Comparison of ENCODE assay signal across 8 mouse cellular contexts in genomic region chrX:155337567-155337904, GRCm38 (mm10). TPM values are rescaled to one million over a fixed set of nuclear protein-coding genes. Genes with fewer than 3 reads are reported as not detected.
DNase-seq lines count a peak whose midpoint lies in the region; ATAC-seq and TF ChIP-seq lines count a peak whose summit lies in the region.

No protein-coding gene starts in this region.

- 20% methylated on average over 7 of the region's 7 CpGs for WGBS in embryonic facial prominence, embryonic 10.5 days
- 30% methylated on average over 7 of the region's 7 CpGs for WGBS in hindbrain, embryonic 16.5 days
- 20% methylated on average over 7 of the region's 7 CpGs for WGBS in midbrain, postnatal 0 days

- no peak overlapping the region for H3K27ac ChIP-seq in left cerebral cortex, adult 2 months
- H3K27ac ChIP-seq in embryonic facial prominence, embryonic 10.5 days (replicated peaks) = peak overlapping the region; percentile 87
- no peak overlapping the region for H3K27ac ChIP-seq in hindbrain, embryonic 16.5 days (ENCODE audit: low read depth, low read length)
- H3K27ac ChIP-seq in midbrain, postnatal 0 days (ENCODE audit: low read depth, low read length) = no peak overlapping the region

- no peaks in the 10 kb centered on the region for H3K4me1 ChIP-seq in embryonic facial prominence, embryonic 10.5 days
- H3K4me1 ChIP-seq in hindbrain, embryonic 16.5 days (ENCODE audit: control insufficient read depth, insufficient read depth, low read depth, low read length) = no peaks in the 10 kb centered on the region
- H3K4me1 ChIP-seq in midbrain, postnatal 0 days (ENCODE audit: insufficient read depth, low read length) = no peaks in the 10 kb centered on the region

- no peaks in the 10 kb centered on the region for H3K9me3 ChIP-seq in embryonic facial prominence, embryonic 10.5 days
- no peaks in the 10 kb centered on the region for H3K9me3 ChIP-seq in hindbrain, embryonic 16.5 days (ENCODE audit: control insufficient read depth, low read length)
- H3K9me3 ChIP-seq in midbrain, postnatal 0 days (ENCODE audit: low read length) = no peaks in the 10 kb centered on the region

- no peak for ATAC-seq in hindbrain, embryonic 16.5 days
- no peak for ATAC-seq in midbrain, postnatal 0 days (ENCODE audit: low FRiP score)

- intact Hi-C loops in left cerebral cortex, adult 2 months (cut with DNase I) = no loop called here
- intact Hi-C loops in left cerebral cortex, postnatal 36 days (cut with DNase I) = no loop called here

- peak overlapping the region; percentile 61 for H3K4me2 ChIP-seq in hindbrain, embryonic 16.5 days (ENCODE audit: low read length)
- peak overlapping the region; percentile 47 for H3K4me2 ChIP-seq in midbrain, postnatal 0 days (ENCODE audit: low read depth, low read length, poor library complexity, severe bottlenecking)

- no peaks in the 10 kb centered on the region for H3K27me3 ChIP-seq in embryonic facial prominence, embryonic 10.5 days (replicated peaks; ENCODE audit: low read depth, poor library complexity, severe bottlenecking)
- no peaks in the 10 kb centered on the region for H3K27me3 ChIP-seq in hindbrain, embryonic 16.5 days (replicated peaks; ENCODE audit: control insufficient read depth, insufficient read depth, low read length)
- H3K27me3 ChIP-seq in midbrain, postnatal 0 days (ENCODE audit: insufficient read depth, low read length) = no peaks in the 10 kb centered on the region

- no peak for DNase-seq in left cerebral cortex, adult 2 months (ENCODE audit: extremely low spot score in 1 of 2, low spot score in 2 of 2)
- no peak for DNase-seq in left cerebral cortex, postnatal 36 days (ENCODE audit: low spot score in 2 of 2)
- no peak for DNase-seq in embryonic facial prominence, embryonic 10.5 days (ENCODE audit: low spot score)
- DNase-seq in midbrain, postnatal 0 days (ENCODE audit: low spot score) = no peak
- DNase-seq in ovary, adult 18-20 months (ENCODE audit: low spot score) = no peak
- no peak for DNase-seq in layer of hippocampus, postnatal 14 days (ENCODE audit: low spot score in 2 of 2)
- DNase-seq in kidney, adult 8-10 months = no peak

- H3K9ac ChIP-seq in hindbrain, embryonic 16.5 days (ENCODE audit: low read depth, low read length) = peak overlapping the region; percentile 52
- peak overlapping the region; percentile 61; the same call in 1 of the 2 replicates for H3K9ac ChIP-seq in midbrain, postnatal 0 days (replicated peaks; ENCODE audit: low read length, poor library complexity, severe bottlenecking)

- peak overlapping the region; percentile 63 for H3K4me3 ChIP-seq in left cerebral cortex, adult 2 months
- peak overlapping the region; percentile 67 for H3K4me3 ChIP-seq in embryonic facial prominence, embryonic 10.5 days
- peak overlapping the region; percentile 50 for H3K4me3 ChIP-seq in hindbrain, embryonic 16.5 days (ENCODE audit: low read length)
- H3K4me3 ChIP-seq in midbrain, postnatal 0 days (ENCODE audit: low read depth, low read length) = peak overlapping the region; percentile 56

- H3K36me3 ChIP-seq in embryonic facial prominence, embryonic 10.5 days (replicated peaks) = peaks cover 15% of the 10 kb centered on the region
- H3K36me3 ChIP-seq in hindbrain, embryonic 16.5 days (ENCODE audit: control insufficient read depth, insufficient read depth, low read length) = no peaks in the 10 kb centered on the region
- no peaks in the 10 kb centered on the region for H3K36me3 ChIP-seq in midbrain, postnatal 0 days (ENCODE audit: insufficient read depth, low read length)

- no peak for TF ChIP-seq CTCF in left cerebral cortex, adult 2 months (IDR thresholded peaks at IDR 0.05)
- TF ChIP-seq CTCF in midbrain, postnatal 0 days (IDR thresholded peaks at IDR 0.05) = no peak

RNA-seq across cellular contexts. Expression of gene Prdx4, which starts 3.0 kb away (rescaled TPM):
- total RNA-seq in left cerebral cortex, adult 2 months (2021) = 10 to 100 TPM; 23.6 to 23.7 TPM
- total RNA-seq in left cerebral cortex, postnatal 36 days (2021) = 10 to 100 TPM; 24.5 to 30.6 TPM
- 248 and 256 TPM in 2 replicates for polyA plus RNA-seq in embryonic facial prominence, embryonic 10.5 days (2016; fragmentation: Nextera tagmentation; extraction: Ambion mirVana)
- polyA plus RNA-seq in hindbrain, embryonic 16.5 days (2015; fragmentation: Nextera tagmentation; extraction: Ambion mirVana) = 108 and 111 TPM in 2 replicates
- total RNA-seq in midbrain, postnatal 0 days (2014; rRNA removed) = 61.7 and 74.6 TPM in 2 replicates
- 89.2 and 89.7 TPM in 2 replicates for polyA plus RNA-seq in midbrain, postnatal 0 days (2015; fragmentation: Nextera tagmentation; extraction: Ambion mirVana)
- total RNA-seq in layer of hippocampus, postnatal 14 days (2021) = 10 to 100 TPM; 17.4 to 22.1 TPM
